Mouse (Mus musculus): ENCODE data around the gene Uvssa.

The Uvssa gene

GRCm38 (mm10) chr5:33442927-33443710, 64.8 kb downstream of the Uvssa start:
- DNase-seq (ENCODE audit: low spot score) = no peak

- no peak for DNase-seq (ENCODE audit: low spot score)
Measured at GRCm38 (mm10) chr5:33443794-33444193, 65.4 kb downstream of the Uvssa start.

- DNase-seq (ENCODE audit: low spot score) = no peak
Measured at GRCm38 (mm10) chr5:33455737-33456136, 77.4 kb downstream of the Uvssa start.

GRCm38 (mm10) chr5:33458132-33458622, 79.8 kb downstream of the Uvssa start:
- no peak for DNase-seq (ENCODE audit: low spot score)

GRCm38 (mm10) chr5:33459111-33459510, 80.8 kb downstream of the Uvssa start:
- no peak for DNase-seq (ENCODE audit: low spot score)

- DNase-seq (ENCODE audit: low spot score) = no peak
Measured at GRCm38 (mm10) chr5:33464390-33464789, 86.0 kb downstream of the Uvssa start.

GRCm38 (mm10) chr5:33465464-33465863, 87.1 kb downstream of the Uvssa start:
- DNase-seq (ENCODE audit: low spot score) = no peak
